Mouse (Mus musculus) layer of hippocampus, adult 11-12 months (tissue): Measurements from ENCODE around the gene Hao2.

Source experiments
- DNase-seq: peaks from one replicate; pipeline ENCODE4 v3.0.0; 2022; ENCODE audit warnings: low spot score

The Hao2 gene

DNA sequence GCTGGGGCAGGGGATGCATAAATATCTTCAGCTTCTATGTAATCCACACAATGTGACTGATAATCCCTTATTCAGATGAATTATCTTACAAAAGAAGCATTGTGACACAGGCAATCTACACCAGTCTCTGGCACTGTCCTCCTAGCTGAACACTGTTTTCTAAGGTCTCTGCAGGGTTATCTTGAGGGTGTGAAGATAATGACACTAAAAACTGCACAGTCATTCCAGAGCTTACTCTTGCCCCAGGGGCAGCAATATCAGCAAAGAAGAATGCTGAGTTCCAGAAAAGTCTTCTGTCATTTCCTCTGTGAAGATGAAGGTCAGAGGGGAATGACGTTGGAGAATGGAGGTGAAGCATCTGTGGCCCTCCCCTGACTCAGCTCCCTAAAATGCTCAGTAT is 36.1 kb downstream of the Hao2 start:
- no peak for DNase-seq

DNA sequence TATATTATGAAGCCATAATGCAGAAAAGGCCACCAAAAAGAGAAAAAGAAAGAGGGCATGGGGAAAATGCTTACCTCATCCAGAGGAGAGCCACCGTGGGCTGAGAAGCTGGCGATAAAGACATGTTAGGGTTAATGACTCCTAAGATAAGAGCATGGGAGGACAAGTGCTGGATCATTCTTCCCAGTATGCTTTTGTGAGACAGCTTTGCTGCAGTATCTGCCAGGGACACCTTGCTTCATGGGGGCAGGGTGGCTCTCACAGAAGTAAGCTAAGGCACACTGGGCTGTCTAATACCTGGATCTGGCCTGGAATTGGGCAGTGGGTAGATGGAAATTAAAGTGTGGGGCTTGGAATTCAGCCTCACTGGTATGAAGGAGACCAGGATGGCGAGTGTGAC is 37.9 kb downstream of the Hao2 start:
- no peak for DNase-seq

DNA sequence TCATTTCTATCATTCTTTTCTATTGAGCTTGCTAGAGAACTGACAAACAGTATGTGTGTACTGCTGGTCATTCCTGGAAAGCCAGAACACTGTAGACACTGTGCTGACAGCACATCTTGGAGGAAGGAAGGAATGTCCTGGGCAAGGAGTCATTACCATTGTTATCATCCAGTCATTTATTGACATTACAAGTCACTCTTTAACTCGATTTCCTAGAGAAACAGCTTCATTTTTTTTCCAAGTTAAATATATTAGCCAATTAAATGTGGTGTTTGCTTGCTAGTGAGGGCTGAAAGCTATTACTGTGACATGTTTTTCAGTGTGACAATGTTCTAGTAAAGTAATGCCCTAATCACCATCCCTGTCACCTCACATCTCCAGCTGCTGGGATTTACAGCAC is 39.4 kb downstream of the Hao2 start:
- no peak for DNase-seq

DNA sequence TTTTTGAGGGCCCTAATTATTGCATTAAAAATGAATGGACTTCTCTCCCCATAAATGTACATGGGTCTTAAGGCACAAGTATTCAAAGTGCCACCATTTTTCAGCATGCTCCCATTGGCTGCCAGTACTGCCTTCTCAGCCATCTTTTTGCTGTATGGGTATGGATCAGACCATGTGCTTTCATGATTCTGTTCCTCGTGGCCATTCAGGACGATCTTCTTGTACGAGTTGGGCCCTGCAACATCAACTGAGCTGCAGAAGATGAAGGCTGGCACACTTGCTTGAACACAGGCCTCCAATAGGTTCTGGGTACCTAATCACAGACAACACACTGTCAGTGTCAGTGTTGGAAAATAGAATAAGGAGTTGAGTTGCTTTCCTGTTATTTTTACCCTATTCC is 40.0 kb downstream of the Hao2 start:
- no peak for DNase-seq

DNA sequence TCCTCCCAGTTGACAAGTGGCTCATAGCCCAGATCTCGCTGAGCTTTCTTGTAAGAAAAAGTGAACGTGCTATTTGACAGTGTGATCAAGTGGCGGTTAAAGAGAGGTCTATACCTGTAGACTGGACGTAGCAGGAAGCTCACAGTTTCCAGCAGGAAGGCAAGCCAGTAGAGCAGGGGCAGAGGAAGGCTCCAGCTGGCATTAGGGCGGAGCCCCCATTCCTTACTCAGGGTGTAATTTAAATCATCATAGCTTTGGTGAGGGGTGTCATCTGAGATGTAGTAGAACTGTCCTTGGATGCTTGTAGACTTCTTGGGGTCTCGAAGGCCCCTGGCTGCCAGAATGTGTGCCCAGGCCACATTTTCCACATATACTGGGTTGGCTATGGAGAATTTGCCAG is 40.4 kb downstream of the Hao2 start:
- DNase-seq = no peak

DNA sequence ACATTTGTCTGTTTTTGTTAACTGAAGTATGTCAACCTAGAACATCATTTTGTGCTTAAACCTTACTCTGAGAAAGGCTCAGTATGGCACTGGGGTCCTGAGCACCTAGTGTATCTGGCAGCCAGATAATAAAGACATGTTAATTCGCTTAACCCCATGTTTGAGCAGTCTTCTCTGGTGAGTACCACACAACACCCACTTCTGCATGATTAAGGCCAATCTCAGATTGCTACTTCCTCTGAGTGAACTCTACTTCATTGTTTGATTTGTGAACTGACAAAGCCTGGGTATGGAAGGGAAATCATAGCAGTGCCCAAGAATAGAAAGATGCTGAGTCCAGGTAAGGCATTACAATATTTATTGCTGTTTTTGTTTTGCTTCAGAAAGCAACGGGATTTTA is 41.2 kb downstream of the Hao2 start:
- DNase-seq = no peak

DNA sequence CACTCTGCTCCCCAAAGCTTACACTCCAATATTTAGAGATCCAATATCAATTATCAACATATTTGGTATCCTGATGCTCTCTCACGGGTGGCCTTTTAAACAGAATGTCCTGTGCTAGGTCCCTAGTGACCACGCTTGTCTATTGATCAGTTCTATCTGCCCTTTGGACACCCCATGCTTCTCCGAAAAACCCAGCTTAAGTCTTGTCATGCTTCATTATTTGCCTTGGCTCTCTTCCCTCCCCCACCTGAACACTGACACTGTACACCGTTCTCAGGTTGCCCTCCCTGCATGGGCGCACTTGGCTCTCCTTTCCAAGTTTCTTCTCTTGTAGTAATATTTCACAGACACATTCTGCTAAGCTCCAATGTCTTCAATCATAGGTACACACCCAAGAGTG is 42.8 kb downstream of the Hao2 start:
- no peak for DNase-seq

DNA sequence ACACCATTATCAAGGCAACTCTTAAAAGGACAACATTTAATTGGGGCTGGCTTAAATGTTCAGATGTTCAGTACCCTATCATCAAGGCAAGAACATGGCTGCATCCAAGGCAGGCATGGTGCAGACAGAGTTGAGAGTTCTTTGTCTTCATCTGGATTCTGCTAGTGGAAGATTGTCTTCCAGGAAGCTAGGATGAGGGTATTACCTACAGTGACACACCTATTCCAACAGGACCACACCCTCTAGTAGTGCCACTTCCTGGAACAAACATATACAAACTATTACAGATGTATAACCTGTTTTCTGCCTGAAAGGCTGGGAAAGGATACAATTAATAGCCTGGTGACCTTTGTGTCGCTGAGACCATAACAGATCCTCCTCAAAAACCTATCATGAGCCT is 44.1 kb downstream of the Hao2 start:
- no peak for DNase-seq
